Mouse (Mus musculus) left cerebral cortex, postnatal 36 days (tissue): ENCODE data around the gene Olfr1448. TPM values are rescaled to one million over a fixed set of nuclear protein-coding genes. Genes with fewer than 3 reads are reported as not detected.
"Not testable (repeated sequence)": the region's sequence is repeated elsewhere in the genome, so short reads cannot be mapped to it uniquely, and the experiment has no call there.

Experiments
- DNase-seq, 2 experiments: peaks; one replicate each; pipeline ENCODE4 v3.0.0; 2021 to 2022; ENCODE audit warnings: low spot score in 2 of 2, mixed read lengths in 1 of 2
- intact Hi-C: fragments of 180-260 bp; cut with DNase I; formaldehyde crosslinking; loops from one replicate; pipeline ENCODE4 v1.15.1; 2025
- total RNA-seq, 2 experiments: library from RNA; stranded (reverse); gene quantifications; 2 replicates each; pipeline ENCODE4 v1.2.3; 2021

The Olfr1448 gene
- not detected for total RNA-seq

DNA sequence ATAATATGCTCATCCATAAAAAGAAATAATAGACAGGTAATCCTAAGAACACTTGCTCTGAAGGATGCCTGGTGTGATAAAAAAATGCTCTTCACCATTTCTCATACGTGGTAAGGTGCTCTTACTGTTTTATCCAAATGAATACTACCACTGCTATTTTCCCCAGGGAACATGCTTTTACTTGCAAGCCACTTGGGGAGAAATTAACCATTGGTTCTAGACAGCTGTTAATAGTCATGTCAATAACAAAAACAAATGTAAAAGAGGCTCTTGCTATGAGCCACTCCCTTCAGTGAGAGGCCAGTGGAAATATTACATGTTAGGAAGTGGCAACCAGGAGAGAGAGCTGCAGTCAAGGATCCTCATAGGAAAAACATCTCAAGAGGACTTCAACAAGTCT lies at the start of gene Olfr1448:
TSS of gene Olfr1448 (minus strand) at position 101 of the 400 bp plus-strand sequence.
- intact Hi-C loops: no loop called here
- DNase-seq: no peak

DNA sequence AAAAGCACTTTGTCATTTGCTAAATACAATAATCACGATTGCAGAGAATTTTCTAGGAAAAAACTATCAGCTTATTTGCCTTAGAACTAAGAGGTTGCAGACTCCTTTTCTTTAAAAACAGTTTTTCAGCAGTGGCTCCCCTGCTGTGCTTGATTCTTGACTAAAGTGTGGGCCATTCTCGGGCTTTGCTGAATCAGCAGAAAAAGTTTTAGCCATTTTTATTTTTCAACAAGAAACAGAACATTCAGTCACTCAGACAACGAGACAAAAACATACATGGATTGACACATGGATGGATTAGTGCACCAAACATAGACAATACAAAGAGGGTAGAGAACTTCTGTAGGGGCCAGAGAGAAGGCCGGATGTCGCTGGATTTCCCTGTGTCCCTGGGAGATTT lies 45.9 kb upstream of the Olfr1448 start:
- DNase-seq, intact Hi-C loops: not testable (repeated sequence)

DNA sequence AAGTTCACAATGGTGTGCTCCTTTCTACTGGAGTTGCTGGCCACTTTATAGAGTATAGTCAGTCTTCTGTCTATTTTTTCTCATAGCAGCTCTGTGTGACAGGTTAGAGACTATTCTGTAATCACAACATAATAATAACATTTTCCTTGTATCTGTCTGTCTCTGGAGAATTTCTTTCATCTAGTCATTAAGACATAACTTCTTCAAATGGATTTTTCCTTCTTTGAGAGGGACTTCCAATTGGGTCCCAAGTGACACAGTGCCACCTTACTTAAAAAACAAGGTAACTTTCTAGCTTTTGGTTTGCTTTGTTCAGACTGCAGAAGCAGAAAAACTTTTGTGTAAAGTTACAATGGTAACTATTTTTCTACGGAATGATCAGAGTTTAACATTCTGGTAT lies 25.7 kb upstream of the Olfr1448 start, which contains the start of gene Olfr1450:
TSS of gene Olfr1450 (plus strand) at position 301 of the 400 bp plus-strand sequence.
- intact Hi-C loops: no loop called here
- DNase-seq: no peak

DNA sequence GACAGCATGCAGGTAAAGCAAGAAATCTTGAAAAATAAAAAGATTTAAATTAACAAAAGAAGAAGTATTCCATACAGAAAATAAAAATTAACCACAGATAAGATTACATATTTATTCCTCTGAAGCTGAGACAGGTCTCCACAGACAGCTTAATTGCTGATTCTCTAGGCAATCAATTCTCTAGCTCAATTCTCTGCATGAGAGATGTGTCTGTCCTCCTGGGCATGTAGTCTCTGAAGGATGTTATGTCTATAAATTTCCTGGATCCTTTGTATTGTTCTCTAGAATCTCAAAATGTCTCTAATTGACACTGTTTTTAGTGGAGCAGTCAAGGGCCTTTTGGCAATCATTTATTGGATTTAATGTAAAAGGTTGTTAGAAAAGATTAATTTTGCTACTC lies 6.3 kb upstream of the Olfr1448 start, which contains the start of gene Olfr1449:
TSS of gene Olfr1449 (plus strand) at position 301 of the 400 bp plus-strand sequence.
- no peak for DNase-seq
- intact Hi-C loops: no loop called here

DNA sequence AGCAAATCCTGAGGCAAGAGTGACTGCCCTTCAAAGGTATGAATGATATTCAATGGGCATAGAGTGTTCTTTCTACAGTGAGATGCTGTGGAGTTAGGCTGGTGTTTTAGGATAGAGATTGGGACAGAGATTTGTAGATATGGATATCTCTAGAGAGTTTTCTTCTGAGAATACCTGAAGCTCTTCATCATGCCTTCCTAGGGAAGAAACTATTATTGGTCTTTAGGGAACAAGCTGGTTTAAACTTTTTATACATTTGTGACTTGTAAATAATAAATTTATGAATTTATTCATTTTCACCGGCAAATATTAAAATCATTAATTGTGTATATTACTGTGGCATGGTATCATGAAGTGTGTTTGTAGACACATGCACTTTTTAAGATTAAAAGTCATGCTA lies 20.6 kb downstream of the Olfr1448 start, which contains the start of gene Olfr1447:
TSS of gene Olfr1447 (minus strand) at position 101 of the 400 bp plus-strand sequence.
- intact Hi-C loops: no loop called here
- DNase-seq: no peak

DNA sequence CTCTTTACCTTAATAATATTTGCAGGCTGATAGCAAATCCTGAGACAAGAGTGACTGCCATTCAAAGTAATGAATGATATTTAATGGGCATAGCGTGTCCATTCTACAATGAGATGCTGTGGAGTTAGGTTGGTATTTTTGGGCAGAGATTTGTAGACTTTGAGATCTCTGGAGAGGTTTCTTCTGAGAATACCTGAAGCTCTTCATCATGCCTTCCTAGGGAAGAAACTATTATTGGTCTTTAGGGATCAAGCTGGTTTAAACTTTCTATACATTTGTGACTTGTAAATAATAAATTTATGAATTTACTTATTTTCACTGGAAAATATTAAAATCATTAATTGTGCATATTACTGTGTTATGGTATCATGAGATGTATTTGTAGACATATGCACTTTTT lies 30.8 kb downstream of the Olfr1448 start, which contains the start of gene Olfr1446:
TSS of gene Olfr1446 (minus strand) at position 101 of the 400 bp plus-strand sequence.
- intact Hi-C loops: no loop called here
- no peak for DNase-seq

GRCm38 (mm10) chr19:12883555-12883954 lies 40.7 kb downstream of the Olfr1448 start, which contains the start of gene Olfr1445:
TSS of gene Olfr1445 (plus strand) at chr19:12883855.
- intact Hi-C loops: no loop called here

More at GRCm38 (mm10) chr19:12883555-12883954, 40.7 kb downstream of the Olfr1448 start, which contains the start of gene Olfr1445:
- no peak for DNase-seq

Other genes starting within 250 kb of the Olfr1448 start
- gene Olfr1443, start 246.3 kb downstream of the Olfr1448 start, total RNA-seq: not detected
- gene Keg1, start 228.6 kb downstream of the Olfr1448 start, total RNA-seq: not detected
- gene Cntf, start 158.8 kb downstream of the Olfr1448 start, total RNA-seq: 1 to 10 TPM; 2.6 to 3.9 TPM
- 10 to 100 TPM; 94.2 to 95.2 TPM for gene Zfp91, start 128.3 kb downstream of the Olfr1448 start, total RNA-seq
- gene Lpxn, start 128.2 kb downstream of the Olfr1448 start, total RNA-seq: 1 to 10 TPM; 1.2 to 1.6 TPM
- gene Gm5244, start 77.7 kb downstream of the Olfr1448 start, total RNA-seq: not detected
- gene Olfr1444, start 67.1 kb downstream of the Olfr1448 start, total RNA-seq: not detected
- not detected for gene Olfr1445, start 40.6 kb downstream of the Olfr1448 start, total RNA-seq
- not detected for gene Olfr1446, start 30.9 kb downstream of the Olfr1448 start, total RNA-seq
- not detected for gene Olfr1447, start 20.7 kb downstream of the Olfr1448 start, total RNA-seq
- gene Olfr1449, start 6.4 kb upstream of the Olfr1448 start, total RNA-seq: not detected
- not detected for gene Olfr1450, start 25.8 kb upstream of the Olfr1448 start, total RNA-seq
- not detected for gene Olfr1451, start 70.6 kb upstream of the Olfr1448 start, total RNA-seq
- gene Olfr1453, start 103.9 kb upstream of the Olfr1448 start, total RNA-seq: not detected
- gene Olfr1454, start 136.2 kb upstream of the Olfr1448 start, total RNA-seq: not detected
- gene Olfr1457, start 173.5 kb upstream of the Olfr1448 start, total RNA-seq: not detected
- not detected for gene Olfr1458, start 182.4 kb upstream of the Olfr1448 start, total RNA-seq
- gene Olfr1459, start 225.1 kb upstream of the Olfr1448 start, total RNA-seq: under 1 TPM; 0.07 to 0.27 TPM
- gene Olfr1461, start 238.6 kb upstream of the Olfr1448 start, total RNA-seq: not detected